Mouse (Mus musculus) kidney, postnatal 0 days (tissue): ENCODE results near the gene Npepl1. TPM values are rescaled to one million over a fixed set of nuclear protein-coding genes. Genes with fewer than 3 reads are reported as not detected.

Experiments
- ATAC-seq: fragments of 200-750 bp; cut with Nextera tagmentation; replicated peaks from 2 replicates; pipeline ENCODE4 v1.8.0; 2017; ENCODE audit warnings: low read depth, moderate number of reproducible peaks, moderate TSS enrichment, moderate library complexity; ENCODE audit not compliant: low FRiP score
- DNase-seq: peaks from one replicate; pipeline ENCODE4 v3.0.0-alpha.2; 2016; ENCODE audit warnings: low spot score
- H3K27ac ChIP-seq: fragments of 300-500 bp; sonication (generic); 2 replicates; pipeline ENCODE4 v1.5.1; 2014; ENCODE audit warnings: mild to moderate bottlenecking
- H3K27me3 ChIP-seq: fragments of 300-500 bp; sonication (generic); 2 replicates; pipeline ENCODE4 v1.6.1; 2014; ENCODE audit warnings: low read length, mixed read lengths; ENCODE audit not compliant: insufficient read depth
- H3K36me3 ChIP-seq: fragments of 300-500 bp; sonication (generic); 2 replicates; pipeline ENCODE4 v1.6.1; 2014; ENCODE audit warnings: low read length, mixed read lengths; ENCODE audit not compliant: insufficient read depth
- H3K4me1 ChIP-seq: fragments of 300-500 bp; sonication (generic); replicated peaks from 2 replicates; pipeline ENCODE4 v1.6.1; 2014; ENCODE audit warnings: antibody characterized with exemption, low read length, mixed read lengths; ENCODE audit not compliant: insufficient read depth
- H3K4me2 ChIP-seq: fragments of 300-500 bp; sonication (generic); 2 replicates; pipeline ENCODE4 v1.6.1; 2014; ENCODE audit warnings: mild to moderate bottlenecking, low read length, moderate library complexity, mixed read lengths
- H3K4me3 ChIP-seq: fragments of 300-500 bp; sonication (generic); replicated peaks from 2 replicates; pipeline ENCODE4 v1.5.1; 2014; ENCODE audit warnings: low read depth, low read length
- H3K9ac ChIP-seq: fragments of 300-500 bp; sonication (generic); 2 replicates; pipeline ENCODE4 v1.6.1; 2014; ENCODE audit warnings: low read depth, low read length
- H3K9me3 ChIP-seq: fragments of 300-500 bp; sonication (generic); replicated peaks from 2 replicates; pipeline ENCODE4 v1.6.1; 2016; ENCODE audit warnings: low read length, inconsistent platforms, mixed read lengths
- CTCF ChIP-seq: IDR thresholded peaks from 2 replicates; pipeline ENCODE4 v1.5.1; 2016; ENCODE audit warnings: antibody characterized with exemption, low read depth, mild to moderate bottlenecking, moderate library complexity
- WGBS: fragments of 180-500 bp; shearing (Covaris S2); extraction: QIAGEN DNeasy Blood & Tissue Kit; methylation state at CpG from one replicate; pipeline ENCODE4 v1.1.7; 2014; 5-methylcytosine and 5-hydroxymethylcytosine counted together
- polyA plus RNA-seq: library from polyadenylated mRNA; unstranded; fragments of >200 nt; fragmentation: Nextera tagmentation; extraction: Ambion mirVana; gene quantifications from 2 replicates; pipeline ENCODE4 v1.2.1, GENCODE M21; 2015

Npepl1 gene
- polyA plus RNA-seq = 50.2 and 51.5 TPM in 2 replicates

GRCm38 (mm10) chr2:174109991-174110782 lies at the start of gene Npepl1:
TSS of gene Npepl1 (plus strand) at chr2:174110349.
- 3% methylated on average over 54 of the region's 90 CpGs for WGBS
- H3K36me3 ChIP-seq = peaks cover 18% of the 10 kb centered on the region; the same call in 1 of the 2 replicates
- peaks cover 12% of the 10 kb centered on the region for H3K4me1 ChIP-seq
- TF ChIP-seq CTCF = peak; percentile 37; the same call in 1 of the 2 replicates
- no peaks in the 10 kb centered on the region for H3K27me3 ChIP-seq
- peak within 1 kb of the TSS; percentile 71 for H3K27ac ChIP-seq
- H3K9me3 ChIP-seq = no peaks in the 10 kb centered on the region
- DNase-seq (peak; percentile 65), ATAC-seq (peak; percentile 88)
- peak within 1 kb of the TSS; percentile 89 for H3K4me2 ChIP-seq
- H3K9ac ChIP-seq = peak within 1 kb of the TSS; percentile 89
- peak within 1 kb of the TSS; percentile 57 for H3K4me3 ChIP-seq

- 65% methylated on average over 2 of the region's 2 CpGs for WGBS
- TF ChIP-seq CTCF = no peak
- no peak overlapping the region for H3K27ac ChIP-seq
- no peaks in the 10 kb centered on the region for H3K36me3 ChIP-seq
- DNase-seq (no peak), ATAC-seq (no peak)
- no peak overlapping the region for H3K4me3 ChIP-seq
- H3K4me2 ChIP-seq = no peak overlapping the region
- no peaks in the 10 kb centered on the region for H3K9me3 ChIP-seq
- H3K9ac ChIP-seq = no peak overlapping the region
- no peaks in the 10 kb centered on the region for H3K4me1 ChIP-seq
- H3K27me3 ChIP-seq = no peaks in the 10 kb centered on the region
Measured at GRCm38 (mm10) chr2:174061219-174061618, 48.9 kb upstream of the Npepl1 start.

- no peak overlapping the region for H3K4me2 ChIP-seq
- H3K27ac ChIP-seq = no peak overlapping the region
- ATAC-seq = no peak
- DNase-seq = no peak
- no peaks in the 10 kb centered on the region for H3K36me3 ChIP-seq
- H3K4me3 ChIP-seq = no peak overlapping the region
- 54% methylated on average over 6 of the region's 6 CpGs for WGBS
- no peak overlapping the region for H3K9ac ChIP-seq
- H3K4me1 ChIP-seq = no peaks in the 10 kb centered on the region
- H3K27me3 ChIP-seq = no peaks in the 10 kb centered on the region
- H3K9me3 ChIP-seq = no peaks in the 10 kb centered on the region
- no peak for TF ChIP-seq CTCF
Measured at GRCm38 (mm10) chr2:174063074-174063473, 47.1 kb upstream of the Npepl1 start.

GRCm38 (mm10) chr2:174063527-174064211 lies 46.5 kb upstream of the Npepl1 start:
- Histone ChIP-seq H3K4me3 (no peak overlapping the region), H3K27ac (peak overlapping the region; percentile 31; the same call in 1 of the 2 replicates), H3K4me1 (no peaks in the 10 kb centered on the region), H3K9ac (no peak overlapping the region), H3K4me2 (no peak overlapping the region), H3K27me3 (no peaks in the 10 kb centered on the region), H3K36me3 (no peaks in the 10 kb centered on the region), H3K9me3 (no peaks in the 10 kb centered on the region)
- no peak for TF ChIP-seq CTCF
- 45% methylated on average over 9 of the region's 9 CpGs for WGBS
- DNase-seq (peak; percentile 75), ATAC-seq (no peak)

- DNase-seq (no peak), ATAC-seq (no peak)
- no peak for TF ChIP-seq CTCF
- H3K9ac ChIP-seq = no peak overlapping the region
- WGBS = 55% methylated on average over 6 of the region's 6 CpGs
- no peak overlapping the region for H3K4me2 ChIP-seq
- no peaks in the 10 kb centered on the region for H3K4me1 ChIP-seq
- no peaks in the 10 kb centered on the region for H3K27me3 ChIP-seq
- H3K4me3 ChIP-seq = no peak overlapping the region
- no peaks in the 10 kb centered on the region for H3K36me3 ChIP-seq
- H3K27ac ChIP-seq = no peak overlapping the region
- no peaks in the 10 kb centered on the region for H3K9me3 ChIP-seq
Measured at GRCm38 (mm10) chr2:174067793-174068419, 42.2 kb upstream of the Npepl1 start.

GRCm38 (mm10) chr2:174069532-174070049 lies 40.6 kb upstream of the Npepl1 start:
- no peaks in the 10 kb centered on the region for H3K9me3 ChIP-seq
- no peak overlapping the region for H3K4me3 ChIP-seq
- no peak overlapping the region for H3K9ac ChIP-seq
- TF ChIP-seq CTCF = no peak
- no peaks in the 10 kb centered on the region for H3K4me1 ChIP-seq
- DNase-seq (no peak), ATAC-seq (no peak)
- no peak overlapping the region for H3K27ac ChIP-seq
- 67% methylated on average over 3 of the region's 3 CpGs for WGBS
- H3K27me3 ChIP-seq = no peaks in the 10 kb centered on the region
- no peak overlapping the region for H3K4me2 ChIP-seq
- no peaks in the 10 kb centered on the region for H3K36me3 ChIP-seq
